In the genomic region with DNA sequence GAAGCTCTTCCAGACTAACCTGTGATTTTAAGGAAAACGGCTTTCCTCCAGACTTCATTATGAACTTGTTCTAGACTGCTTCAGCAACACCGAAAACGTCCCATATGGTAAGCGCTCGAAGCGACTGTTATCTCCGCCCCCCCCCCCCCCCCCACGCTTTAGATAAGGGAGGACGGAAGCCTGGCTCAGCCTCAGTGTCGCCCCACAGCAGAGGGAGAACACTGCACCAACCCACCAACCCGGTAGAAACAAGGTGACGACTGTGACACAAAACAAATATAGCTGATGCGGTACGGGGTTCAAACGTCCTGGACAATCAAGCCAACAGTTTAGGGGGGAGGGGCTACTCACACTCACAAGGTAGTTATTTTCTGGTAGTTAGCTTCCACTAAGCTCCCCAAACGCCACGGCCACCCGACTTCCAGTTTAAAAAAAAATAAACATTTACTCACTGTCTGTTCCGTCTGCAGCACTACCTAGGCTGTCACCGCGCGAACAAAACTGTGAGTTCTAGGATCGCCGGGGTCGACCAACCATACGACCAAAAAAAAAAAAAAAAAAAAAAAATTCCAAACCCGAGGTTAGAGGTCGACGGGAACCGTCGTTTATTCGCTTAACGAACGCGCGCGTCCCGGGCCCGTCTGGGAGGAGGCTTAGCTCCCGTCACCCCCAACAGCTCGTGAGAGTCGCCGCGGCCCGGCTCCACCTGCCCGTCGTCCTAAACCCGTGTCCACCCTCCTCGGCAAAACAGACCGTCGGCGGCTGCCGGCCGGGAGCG, we compare ENCODE assay signal across 9 mouse cellular contexts. TPM values are rescaled to one million over a fixed set of nuclear protein-coding genes. Genes with fewer than 3 reads are reported as not detected.
DNase-seq lines count a peak whose midpoint lies in the region; ATAC-seq and TF ChIP-seq lines count a peak whose summit lies in the region.
"Had no signal": no experiment of that assay in that cellular context is flagged by ENCODE, and none has a peak within 500 bp of the region (broad histone marks: within the 10 kb centered on the region; RNA-seq: fewer than 3 reads in every experiment).

No protein-coding gene starts in this region.

- peak overlapping the region; percentile 86 for H3ac ChIP-seq in C2C12 (ENCODE audit: control insufficient read depth, insufficient read length, low read depth)

- peak overlapping the region; percentile 66 for H3K4me2 ChIP-seq in kidney, embryonic 16.5 days (replicated peaks; ENCODE audit: low read depth, low read length)
- peak overlapping the region; percentile 74 for H3K4me2 ChIP-seq in lung, embryonic 14.5 days
- peak overlapping the region; percentile 76 for H3K4me2 ChIP-seq in neural tube, embryonic 15.5 days

- H3K27me3 ChIP-seq in C2C12 (ENCODE audit: control insufficient read depth, insufficient read depth, insufficient read length) = no peaks in the 10 kb centered on the region
- H3K27me3 ChIP-seq in Patski = no peaks in the 10 kb centered on the region
- no peaks in the 10 kb centered on the region for H3K27me3 ChIP-seq in heart, embryonic 10.5 days (ENCODE audit: insufficient read depth, poor library complexity, severe bottlenecking)
- no peaks in the 10 kb centered on the region for H3K27me3 ChIP-seq in kidney, embryonic 16.5 days (ENCODE audit: insufficient read depth, low read length)
- H3K27me3 ChIP-seq in lung, embryonic 14.5 days (ENCODE audit: insufficient read depth, low read length) = no peaks in the 10 kb centered on the region
- H3K27me3 ChIP-seq in neural tube, embryonic 15.5 days (replicated peaks) = no peaks in the 10 kb centered on the region

- H3K79me2 ChIP-seq in C2C12 (ENCODE audit: control insufficient read depth, insufficient read depth) = peaks cover 51% of the 10 kb centered on the region

- H3K4me3 ChIP-seq in C2C12 (ENCODE audit: insufficient read depth, poor library complexity, severe bottlenecking) = peak overlapping the region; percentile 66
- peak overlapping the region; percentile 87 for H3K4me3 ChIP-seq in heart, embryonic 10.5 days
- peak overlapping the region; percentile 92 for H3K4me3 ChIP-seq in kidney, embryonic 16.5 days (ENCODE audit: low read length)
- peak overlapping the region; percentile 80 for H3K4me3 ChIP-seq in lung, embryonic 14.5 days (ENCODE audit: low read depth, low read length)
- peak overlapping the region; percentile 80 for H3K4me3 ChIP-seq in neural tube, embryonic 15.5 days (replicated peaks)

- under 1% methylated on average over 55 of the region's 55 CpGs for WGBS in heart, embryonic 10.5 days
- WGBS in kidney, embryonic 16.5 days = under 1% methylated on average over 55 of the region's 55 CpGs
- WGBS in lung, embryonic 14.5 days = under 1% methylated on average over 55 of the region's 55 CpGs
- 1% methylated on average over 55 of the region's 55 CpGs for WGBS in neural tube, embryonic 15.5 days

- peaks cover 30% of the 10 kb centered on the region for H3K36me3 ChIP-seq in C2C12 (ENCODE audit: control insufficient read depth, insufficient read depth)
- peaks cover 35% of the 10 kb centered on the region for H3K36me3 ChIP-seq in heart, embryonic 10.5 days
- peaks cover 19% of the 10 kb centered on the region for H3K36me3 ChIP-seq in kidney, embryonic 16.5 days (ENCODE audit: insufficient read depth, low read length)
- H3K36me3 ChIP-seq in lung, embryonic 14.5 days (ENCODE audit: insufficient read depth) = peaks cover 19% of the 10 kb centered on the region
- H3K36me3 ChIP-seq in neural tube, embryonic 15.5 days = peaks cover 20% of the 10 kb centered on the region

- TF ChIP-seq CTCF in C2C12 (IDR thresholded peaks at IDR 0.05; ENCODE audit: control insufficient read depth, insufficient read depth, insufficient read length) = no peak
- TF ChIP-seq CTCF in Patski (IDR thresholded peaks at IDR 0.05) = no peak
- no peak for TF ChIP-seq CTCF in lung, embryonic 14.5 days (IDR thresholded peaks at IDR 0.05; ENCODE audit: low read depth)

- H3K79me3 ChIP-seq in C2C12 (ENCODE audit: low read depth) = peaks cover 42% of the 10 kb centered on the region

- no peak for DNase-seq in Patski (ENCODE audit: low read depth, low spot score)
- peak; percentile 85 for DNase-seq in heart, embryonic 10.5 days (ENCODE audit: low spot score)
- peak; percentile 61 for DNase-seq in lung, embryonic 14.5 days
- DNase-seq in thymus, postnatal 36 days = peak; percentile 57 to 69

- in situ Hi-C loops in Patski (cut with MboI; ENCODE audit: low pct_unique_long_range_greater_than_20kb) = no loop called here

- POLR2A ChIA-PET in Patski (lab: Charles Lee) = interaction anchor here (0.6 to 1.5 kb wide), 3 partner anchors 18 to 245 kb away, joined by 3 to 13 read pairs (median 9); no protein-coding TSS in a partner anchor

- peaks cover 4% of the 10 kb centered on the region; the same call in 1 of the 2 replicates for H3K4me1 ChIP-seq in heart, embryonic 10.5 days
- H3K4me1 ChIP-seq in kidney, embryonic 16.5 days (ENCODE audit: insufficient read depth, low read length) = peaks cover 11% of the 10 kb centered on the region
- no peaks in the 10 kb centered on the region for H3K4me1 ChIP-seq in lung, embryonic 14.5 days (ENCODE audit: insufficient read depth)
- H3K4me1 ChIP-seq in neural tube, embryonic 15.5 days = peaks cover 16% of the 10 kb centered on the region

- H3K9ac ChIP-seq in kidney, embryonic 16.5 days (replicated peaks; ENCODE audit: low read length) = peak overlapping the region; percentile 81
- H3K9ac ChIP-seq in lung, embryonic 14.5 days = peak overlapping the region; percentile 79
- H3K9ac ChIP-seq in neural tube, embryonic 15.5 days (replicated peaks) = peak overlapping the region; percentile 73

- CTCF ChIA-PET in Patski (lab: Charles Lee) = no interaction called here

- no peaks in the 10 kb centered on the region for H3K9me3 ChIP-seq in heart, embryonic 10.5 days
- no peaks in the 10 kb centered on the region for H3K9me3 ChIP-seq in kidney, embryonic 16.5 days (ENCODE audit: low read length)
- no peaks in the 10 kb centered on the region for H3K9me3 ChIP-seq in lung, embryonic 14.5 days (ENCODE audit: low read depth, low read length)
- no peaks in the 10 kb centered on the region for H3K9me3 ChIP-seq in neural tube, embryonic 15.5 days (replicated peaks)

- H3K27ac ChIP-seq in heart, embryonic 10.5 days = peak overlapping the region; percentile 95
- peak overlapping the region; percentile 96 for H3K27ac ChIP-seq in kidney, embryonic 16.5 days (ENCODE audit: low read length)
- H3K27ac ChIP-seq in lung, embryonic 14.5 days (ENCODE audit: low read depth) = peak overlapping the region; percentile 93
- H3K27ac ChIP-seq in neural tube, embryonic 15.5 days (replicated peaks) = peak overlapping the region; percentile 85

- ATAC-seq in Patski = peak; percentile 18
- peak; percentile 64 for ATAC-seq in common myeloid progenitor, adult 5-6 weeks (replicated peaks; ENCODE audit: low read depth, poor library complexity, severe bottlenecking)
- peak; percentile 88 for ATAC-seq in kidney, embryonic 16.5 days (ENCODE audit: low FRiP score, low TSS enrichment)
- ATAC-seq in lung, embryonic 14.5 days (ENCODE audit: insufficient read depth) = peak; percentile 80
- peak; percentile 69 for ATAC-seq in neural tube, embryonic 15.5 days (ENCODE audit: low FRiP score)

TF ChIP-seq in C2C12, 6 proteins besides CTCF, POLR2A, EP300 and RAD21 (continues in another document):
- TF ChIP-seq MYOD1 (IDR thresholded peaks at IDR 0.05; ENCODE audit: control insufficient read depth, insufficient read length, low read depth) (no peak), MYOG (IDR thresholded peaks at IDR 0.05; ENCODE audit: control insufficient read depth, extremely low read depth, insufficient read length) (no peak)

RNA-seq across cellular contexts. Expression of a gene that starts 0.6 kb away (rescaled TPM):
- polyA plus RNA-seq in C2C12 (2012; fragmentation: generic; extraction: Trizol) (21.9 TPM), Patski (2021) (22.7 TPM)
- total RNA-seq in common myeloid progenitor, adult 5-6 weeks (2017) = 86.0 and 92.4 TPM in 2 replicates
- 80.2 and 106 TPM in 2 replicates for polyA plus RNA-seq in heart, embryonic 10.5 days (2016; fragmentation: Nextera tagmentation; extraction: Ambion mirVana)
- 76.7 and 79.9 TPM in 2 replicates for polyA plus RNA-seq in kidney, embryonic 16.5 days (2015; fragmentation: Nextera tagmentation; extraction: Ambion mirVana)
- polyA plus RNA-seq in lung, embryonic 14.5 days (2014; fragmentation: Nextera tagmentation; extraction: Ambion mirVana) = 93.6 and 96.0 TPM in 2 replicates
- 42.6 and 53.8 TPM in 2 replicates for polyA plus RNA-seq in neural tube, embryonic 15.5 days (2015; fragmentation: Nextera tagmentation; extraction: Ambion mirVana)

RNA-seq across cellular contexts. Expression of a gene that starts 17.0 kb away (rescaled TPM):
- polyA plus RNA-seq in C2C12 (2012; fragmentation: generic; extraction: Trizol) (16.2 TPM), Patski (2021) (44.0 TPM)
- total RNA-seq in common myeloid progenitor, adult 5-6 weeks (2017) = 28.7 and 33.8 TPM in 2 replicates
- 57.3 and 59.0 TPM in 2 replicates for polyA plus RNA-seq in heart, embryonic 10.5 days (2016; fragmentation: Nextera tagmentation; extraction: Ambion mirVana)
- 70.6 and 71.7 TPM in 2 replicates for polyA plus RNA-seq in kidney, embryonic 16.5 days (2015; fragmentation: Nextera tagmentation; extraction: Ambion mirVana)
- 71.2 and 73.7 TPM in 2 replicates for polyA plus RNA-seq in lung, embryonic 14.5 days (2014; fragmentation: Nextera tagmentation; extraction: Ambion mirVana)
- 27.9 and 29.9 TPM in 2 replicates for polyA plus RNA-seq in neural tube, embryonic 15.5 days (2015; fragmentation: Nextera tagmentation; extraction: Ambion mirVana)

RNA-seq across cellular contexts. Expression of a gene that starts 17.1 kb away (rescaled TPM):
- polyA plus RNA-seq in C2C12 (2012; fragmentation: generic; extraction: Trizol) (9.1 TPM), Patski (2021) (42.3 TPM)
- total RNA-seq in common myeloid progenitor, adult 5-6 weeks (2017) = 8.5 and 12.3 TPM in 2 replicates
- polyA plus RNA-seq in heart, embryonic 10.5 days (2016; fragmentation: Nextera tagmentation; extraction: Ambion mirVana) = 15.2 and 16.1 TPM in 2 replicates
- 19.9 and 22.8 TPM in 2 replicates for polyA plus RNA-seq in kidney, embryonic 16.5 days (2015; fragmentation: Nextera tagmentation; extraction: Ambion mirVana)
- polyA plus RNA-seq in lung, embryonic 14.5 days (2014; fragmentation: Nextera tagmentation; extraction: Ambion mirVana) = 18.9 and 21.1 TPM in 2 replicates
- polyA plus RNA-seq in neural tube, embryonic 15.5 days (2015; fragmentation: Nextera tagmentation; extraction: Ambion mirVana) = 24.6 and 28.9 TPM in 2 replicates

RNA-seq across cellular contexts. Expression of a gene that starts 39.9 kb away (rescaled TPM):
- polyA plus RNA-seq in C2C12 (2012; fragmentation: generic; extraction: Trizol) = 0.02 TPM
- polyA plus RNA-seq in Patski (2021) = 0.01 TPM
- 0.82 and 1.1 TPM in 2 replicates for total RNA-seq in common myeloid progenitor, adult 5-6 weeks (2017)
- polyA plus RNA-seq in heart, embryonic 10.5 days (2016; fragmentation: Nextera tagmentation; extraction: Ambion mirVana) = 0.02 and 0.05 TPM in 2 replicates
- polyA plus RNA-seq in kidney, embryonic 16.5 days (2015; fragmentation: Nextera tagmentation; extraction: Ambion mirVana) = 0.05 and 0.06 TPM in 2 replicates
- polyA plus RNA-seq in lung, embryonic 14.5 days (2014; fragmentation: Nextera tagmentation; extraction: Ambion mirVana) = 0.14 and 0.15 TPM in 2 replicates
- 0.05 TPM in 2 replicates for polyA plus RNA-seq in neural tube, embryonic 15.5 days (2015; fragmentation: Nextera tagmentation; extraction: Ambion mirVana)
- polyA plus RNA-seq: large intestine, adult 2 months had no signal

RNA-seq across cellular contexts. Expression of a gene that starts 45.9 kb away (rescaled TPM):
- polyA plus RNA-seq in C2C12 (2012; fragmentation: generic; extraction: Trizol) (4.4 TPM), Patski (2021) (14.7 TPM)
- total RNA-seq in common myeloid progenitor, adult 5-6 weeks (2017) = 10.5 and 16.6 TPM in 2 replicates
- polyA plus RNA-seq in heart, embryonic 10.5 days (2016; fragmentation: Nextera tagmentation; extraction: Ambion mirVana) = 14.4 and 15.0 TPM in 2 replicates
- polyA plus RNA-seq in kidney, embryonic 16.5 days (2015; fragmentation: Nextera tagmentation; extraction: Ambion mirVana) = 16.2 and 17.1 TPM in 2 replicates
- polyA plus RNA-seq in lung, embryonic 14.5 days (2014; fragmentation: Nextera tagmentation; extraction: Ambion mirVana) = 23.6 and 24.6 TPM in 2 replicates
- polyA plus RNA-seq in neural tube, embryonic 15.5 days (2015; fragmentation: Nextera tagmentation; extraction: Ambion mirVana) = 24.2 and 24.4 TPM in 2 replicates

Comparison
In these comparisons a context has a peak if more than half of its experiments do, and no peak if none do; other contexts are left out.
1. ATAC-seq: peak in every context shown above with its lines; median percentile 88 in kidney, embryonic 16.5 days; 80 in lung, embryonic 14.5 days; 69 in neural tube, embryonic 15.5 days; 64 in common myeloid progenitor, adult 5-6 weeks; 18 in Patski.